Mouse (Mus musculus) spleen, postnatal 36 days (tissue): Measurements from ENCODE around the gene Cyp3a13.
"Not testable (repeated sequence)": the region's sequence is repeated elsewhere in the genome, so short reads cannot be mapped to it uniquely, and the experiment has no call there.

ENCODE experiments used
- DNase-seq, 2 experiments: peaks; one replicate each; pipeline ENCODE4 v3.0.0; 2022; ENCODE audit warnings: low spot score in 2 of 2, mixed read lengths in 1 of 2

The Cyp3a13 gene

DNA sequence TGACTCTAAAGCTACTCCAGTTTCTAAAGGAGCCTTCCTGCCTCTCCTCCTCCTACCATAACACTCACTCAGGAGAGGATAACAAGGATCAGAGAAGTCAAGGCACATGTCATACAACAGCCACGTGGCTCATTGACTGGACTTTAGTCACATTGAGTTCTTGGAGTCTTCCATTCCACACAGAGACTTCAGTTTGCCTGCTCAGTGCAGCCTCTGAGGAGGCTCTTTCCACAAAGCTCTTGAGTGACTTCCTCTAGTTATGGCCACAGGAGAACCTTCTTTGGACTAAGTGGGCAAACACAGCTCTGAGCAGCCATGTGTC lies 49.1 kb downstream of the Cyp3a13 start:
- not testable (repeated sequence) for DNase-seq

GRCm38 (mm10) chr5:137871644-137872380 lies 49.6 kb downstream of the Cyp3a13 start, which contains the start of gene Pilrb2:
Gene Pilrb2 (minus strand): TSS chr5:137871815.
- DNase-seq = not testable (repeated sequence)

DNA sequence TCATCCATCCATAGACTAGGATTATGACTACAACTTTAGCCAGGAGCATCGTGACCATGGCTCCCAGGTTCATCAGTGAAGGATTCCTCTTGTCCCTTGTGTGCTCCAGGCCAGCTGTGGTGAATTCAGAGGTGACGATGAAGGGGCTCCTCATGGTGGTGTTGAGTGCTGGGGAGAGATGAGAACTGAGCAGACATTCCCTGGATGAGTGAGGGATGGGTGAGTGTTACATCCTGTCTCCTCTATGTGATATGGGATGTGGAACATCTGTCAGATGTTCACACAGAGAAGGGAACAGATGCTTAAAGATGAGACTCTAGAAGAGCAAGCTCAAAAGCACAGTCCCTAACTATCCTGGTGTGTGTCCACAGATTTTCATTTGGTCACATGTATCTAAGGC lies 52.8 kb downstream of the Cyp3a13 start:
- not testable (repeated sequence) for DNase-seq

GRCm38 (mm10) chr5:137864008-137864407 lies 57.4 kb downstream of the Cyp3a13 start:
- not testable (repeated sequence) for DNase-seq

- DNase-seq = peak in 1 of 2 experiments; percentile 28
These were observed 63.3 kb downstream of the Cyp3a13 start, which contains the start of gene Pilrb1 for GRCm38 (mm10) chr5:137857960-137858710. Gene Pilrb1 (minus strand): TSS chr5:137858106.

DNA sequence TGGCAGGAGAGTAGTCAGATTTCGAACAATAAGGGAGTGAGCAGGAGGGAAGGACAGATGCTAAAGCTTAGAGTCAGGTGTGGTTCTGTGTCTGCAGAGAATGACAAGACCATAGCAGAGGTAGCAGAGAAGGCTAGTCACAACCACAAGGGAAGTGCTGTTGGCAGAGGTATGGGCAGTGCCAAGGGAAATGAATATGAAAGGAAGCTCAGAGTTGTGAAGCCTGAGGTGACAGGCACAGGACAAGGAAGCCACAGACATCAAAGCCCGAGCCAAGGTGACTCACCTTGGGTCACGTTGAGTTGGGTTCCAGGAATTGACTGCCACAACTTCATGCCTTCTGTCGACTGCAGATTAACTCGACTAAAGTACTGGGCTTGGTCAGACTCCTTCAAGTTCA lies 64.5 kb downstream of the Cyp3a13 start:
- DNase-seq = peak; percentile 46 to 48

- DNase-seq = not testable (repeated sequence)
These were observed 66.5 kb downstream of the Cyp3a13 start for GRCm38 (mm10) chr5:137854907-137855306.

- DNase-seq = not testable (repeated sequence)
These were observed 71.1 kb downstream of the Cyp3a13 start for GRCm38 (mm10) chr5:137850313-137850712.
